Mouse (Mus musculus) adrenal gland, adult (tissue): ENCODE results near the gene Actn3.
"Not testable (repeated sequence)": the region's sequence is repeated elsewhere in the genome, so short reads cannot be mapped to it uniquely, and the experiment has no call there.

Experiments
- DNase-seq, 2 experiments: peaks; one replicate each; pipeline ENCODE4 v3.0.0; 2022 to 2023; ENCODE audit warnings: low spot score in 1 of 2; ENCODE audit not compliant: inconsistent age in 2 of 2

Actn3 gene

GRCm38 (mm10) chr19:4813015-4813414, 64.7 kb downstream of the Actn3 start:
- DNase-seq = peak in 1 of 2 experiments; percentile 60

- not testable (repeated sequence) for DNase-seq
Observed at GRCm38 (mm10) chr19:4812334-4812949, 65.3 kb downstream of the Actn3 start.

- no peak for DNase-seq
Observed at GRCm38 (mm10) chr19:4811909-4812242, 65.8 kb downstream of the Actn3 start.
